Mouse (Mus musculus): Measurements from ENCODE around the gene Hirip3. TPM values are rescaled to one million over a fixed set of nuclear protein-coding genes. Genes with fewer than 3 reads are reported as not detected.

Hirip3 gene
- polyA plus RNA-seq, 1 experiment from 2014 or later: 24.4 TPM

GRCm38 (mm10) chr7:126848794-126849193, 13.0 kb upstream of the Hirip3 start:
- 29% methylated on average over 10 of the region's 10 CpGs for WGBS
- Histone ChIP-seq H3K4me3 (replicated peaks; ENCODE audit: low read length) (no peak overlapping the region; the same call in 1 of the 2 replicates), H3K27ac (ENCODE audit: low read length) (no peak overlapping the region), H3K9ac (ENCODE audit: low read length) (0 out of 2 replicates have a peak overlapping the region, but pooled peaks have one; percentile 35), H3K27me3 (ENCODE audit: control insufficient read depth, insufficient read depth, low read length) (peaks cover 23% of the 10 kb centered on the region), H3K9me3 (replicated peaks; ENCODE audit: control insufficient read depth, low read length) (no peaks in the 10 kb centered on the region), H3K4me1 (ENCODE audit: control insufficient read depth, insufficient read depth, low read length) (peaks cover 9% of the 10 kb centered on the region; the same call in 1 of the 2 replicates), H3K4me2 (ENCODE audit: low read depth, low read length) (no peak overlapping the region), H3K36me3 (ENCODE audit: control insufficient read depth, insufficient read depth, low read length) (no peaks in the 10 kb centered on the region; the same call in 1 of the 2 replicates)
- ATAC-seq (ENCODE audit: insufficient read depth, low FRiP score): no peak

- no peak overlapping the region for H3K4me3 ChIP-seq (replicated peaks; ENCODE audit: low read length)
- H3K9ac ChIP-seq (ENCODE audit: low read length): no peak overlapping the region
- peaks cover 9% of the 10 kb centered on the region; the same call in 1 of the 2 replicates for H3K4me1 ChIP-seq (ENCODE audit: control insufficient read depth, insufficient read depth, low read length)
- no peaks in the 10 kb centered on the region; the same call in 1 of the 2 replicates for H3K36me3 ChIP-seq (ENCODE audit: control insufficient read depth, insufficient read depth, low read length)
- WGBS: 80% methylated on average over 6 of the region's 6 CpGs
- ATAC-seq (ENCODE audit: insufficient read depth, low FRiP score): no peak
- H3K27ac ChIP-seq (ENCODE audit: low read length): no peak overlapping the region
- peaks cover 23% of the 10 kb centered on the region for H3K27me3 ChIP-seq (ENCODE audit: control insufficient read depth, insufficient read depth, low read length)
- H3K9me3 ChIP-seq (replicated peaks; ENCODE audit: control insufficient read depth, low read length): no peaks in the 10 kb centered on the region
- H3K4me2 ChIP-seq (ENCODE audit: low read depth, low read length): no peak overlapping the region
Measured at GRCm38 (mm10) chr7:126850161-126850560, 11.6 kb upstream of the Hirip3 start.

GRCm38 (mm10) chr7:126851192-126851591, 10.6 kb upstream of the Hirip3 start:
- Histone ChIP-seq H3K36me3 (ENCODE audit: control insufficient read depth, insufficient read depth, low read length) (no peaks in the 10 kb centered on the region; the same call in 1 of the 2 replicates), H3K4me3 (replicated peaks; ENCODE audit: low read length) (no peak overlapping the region), H3K4me2 (ENCODE audit: low read depth, low read length) (no peak overlapping the region), H3K27me3 (ENCODE audit: control insufficient read depth, insufficient read depth, low read length) (peaks cover 23% of the 10 kb centered on the region), H3K4me1 (ENCODE audit: control insufficient read depth, insufficient read depth, low read length) (peaks cover 9% of the 10 kb centered on the region; the same call in 1 of the 2 replicates), H3K27ac (ENCODE audit: low read length) (no peak overlapping the region), H3K9me3 (replicated peaks; ENCODE audit: control insufficient read depth, low read length) (no peaks in the 10 kb centered on the region), H3K9ac (ENCODE audit: low read length) (no peak overlapping the region)
- no peak for ATAC-seq (ENCODE audit: insufficient read depth, low FRiP score)
- 50% methylated on average over 12 of the region's 12 CpGs for WGBS

GRCm38 (mm10) chr7:126853454-126853853, 8.3 kb upstream of the Hirip3 start:
- H3K27me3 ChIP-seq (ENCODE audit: control insufficient read depth, insufficient read depth, low read length): peaks cover 11% of the 10 kb centered on the region
- H3K9me3 ChIP-seq (replicated peaks; ENCODE audit: control insufficient read depth, low read length): no peaks in the 10 kb centered on the region
- H3K36me3 ChIP-seq (ENCODE audit: control insufficient read depth, insufficient read depth, low read length): no peaks in the 10 kb centered on the region; the same call in 1 of the 2 replicates
- H3K9ac ChIP-seq (ENCODE audit: low read length): no peak overlapping the region
- H3K4me1 ChIP-seq (ENCODE audit: control insufficient read depth, insufficient read depth, low read length): 0 out of 2 replicates have a peak, but pooled peaks cover 7% of the 10 kb centered on the region
- H3K4me3 ChIP-seq (replicated peaks; ENCODE audit: low read length): no peak overlapping the region
- H3K4me2 ChIP-seq (ENCODE audit: low read depth, low read length): no peak overlapping the region
- WGBS: 85% methylated on average over 5 of the region's 5 CpGs
- H3K27ac ChIP-seq (ENCODE audit: low read length): no peak overlapping the region
- no peak for ATAC-seq (ENCODE audit: insufficient read depth, low FRiP score)

GRCm38 (mm10) chr7:126855641-126856040, 6.1 kb upstream of the Hirip3 start:
- no peak overlapping the region for H3K4me2 ChIP-seq (ENCODE audit: low read depth, low read length)
- ATAC-seq (ENCODE audit: insufficient read depth, low FRiP score): no peak
- H3K9me3 ChIP-seq (replicated peaks; ENCODE audit: control insufficient read depth, low read length): no peaks in the 10 kb centered on the region
- no peaks in the 10 kb centered on the region for H3K27me3 ChIP-seq (ENCODE audit: control insufficient read depth, insufficient read depth, low read length)
- 0 out of 2 replicates have a peak, but pooled peaks cover 7% of the 10 kb centered on the region for H3K4me1 ChIP-seq (ENCODE audit: control insufficient read depth, insufficient read depth, low read length)
- no peak overlapping the region for H3K4me3 ChIP-seq (replicated peaks; ENCODE audit: low read length)
- no peak overlapping the region for H3K9ac ChIP-seq (ENCODE audit: low read length)
- 84% methylated on average over 3 of the region's 3 CpGs for WGBS
- H3K36me3 ChIP-seq (ENCODE audit: control insufficient read depth, insufficient read depth, low read length): no peaks in the 10 kb centered on the region; the same call in 1 of the 2 replicates
- H3K27ac ChIP-seq (ENCODE audit: low read length): no peak overlapping the region

GRCm38 (mm10) chr7:126856741-126857420, 4.9 kb upstream of the Hirip3 start:
- peaks cover 12% of the 10 kb centered on the region; the same call in 1 of the 2 replicates for H3K4me1 ChIP-seq (ENCODE audit: control insufficient read depth, insufficient read depth, low read length)
- no peaks in the 10 kb centered on the region for H3K9me3 ChIP-seq (replicated peaks; ENCODE audit: control insufficient read depth, low read length)
- peak overlapping the region; percentile 10; the same call in 1 of the 2 replicates for H3K9ac ChIP-seq (ENCODE audit: low read length)
- H3K4me2 ChIP-seq (ENCODE audit: low read depth, low read length): no peak overlapping the region
- 65% methylated on average over 9 of the region's 9 CpGs for WGBS
- ATAC-seq (ENCODE audit: insufficient read depth, low FRiP score): peak; percentile 43; the same call in 1 of the 2 replicates
- no peaks in the 10 kb centered on the region; the same call in 1 of the 2 replicates for H3K36me3 ChIP-seq (ENCODE audit: control insufficient read depth, insufficient read depth, low read length)
- no peaks in the 10 kb centered on the region for H3K27me3 ChIP-seq (ENCODE audit: control insufficient read depth, insufficient read depth, low read length)
- peak overlapping the region; percentile 47 for H3K27ac ChIP-seq (ENCODE audit: low read length)
- no peak overlapping the region for H3K4me3 ChIP-seq (replicated peaks; ENCODE audit: low read length)

GRCm38 (mm10) chr7:126860987-126861386, 785 bp upstream of the Hirip3 start:
- Histone ChIP-seq H3K4me1 (ENCODE audit: control insufficient read depth, insufficient read depth, low read length) (peaks cover 31% of the 10 kb centered on the region), H3K9ac (ENCODE audit: low read length) (peak overlapping the region; percentile 84), H3K4me3 (replicated peaks; ENCODE audit: low read length) (peak overlapping the region; percentile 73), H3K9me3 (replicated peaks; ENCODE audit: control insufficient read depth, low read length) (no peaks in the 10 kb centered on the region), H3K36me3 (ENCODE audit: control insufficient read depth, insufficient read depth, low read length) (no peaks in the 10 kb centered on the region), H3K4me2 (ENCODE audit: low read depth, low read length) (peak overlapping the region; percentile 88), H3K27me3 (ENCODE audit: control insufficient read depth, insufficient read depth, low read length) (no peaks in the 10 kb centered on the region), H3K27ac (ENCODE audit: low read length) (no peak overlapping the region)
- WGBS: 60% methylated on average over 5 of the region's 5 CpGs
- ATAC-seq (ENCODE audit: insufficient read depth, low FRiP score): no peak

- Histone ChIP-seq H3K4me1 (ENCODE audit: control insufficient read depth, insufficient read depth, low read length) (peaks cover 23% of the 10 kb centered on the region), H3K27me3 (ENCODE audit: control insufficient read depth, insufficient read depth, low read length) (no peaks in the 10 kb centered on the region), H3K4me3 (replicated peaks; ENCODE audit: low read length) (peak within 1 kb of the TSS; percentile 73), H3K4me2 (ENCODE audit: low read depth, low read length) (peak within 1 kb of the TSS; percentile 88), H3K9me3 (replicated peaks; ENCODE audit: control insufficient read depth, low read length) (no peaks in the 10 kb centered on the region), H3K9ac (ENCODE audit: low read length) (peak within 1 kb of the TSS; percentile 84), H3K27ac (ENCODE audit: low read length) (peak within 1 kb of the TSS; percentile 83), H3K36me3 (ENCODE audit: control insufficient read depth, insufficient read depth, low read length) (peaks cover 11% of the 10 kb centered on the region; the same call in 1 of the 2 replicates)
- ATAC-seq (ENCODE audit: insufficient read depth, low FRiP score): peak; percentile 75
- WGBS: under 1% methylated on average over 41 of the region's 41 CpGs
Measured at GRCm38 (mm10) chr7:126862147-126862784, 494 bp downstream of the Hirip3 start, which contains the start of gene Ino80e. Gene Ino80e (minus strand): TSS chr7:126862377.

GRCm38 (mm10) chr7:126863791-126864190, 2.0 kb downstream of the Hirip3 start:
- 51% methylated on average over 6 of the region's 6 CpGs for WGBS
- Histone ChIP-seq H3K27ac (ENCODE audit: low read length) (peak overlapping the region; percentile 30; the same call in 1 of the 2 replicates), H3K27me3 (ENCODE audit: control insufficient read depth, insufficient read depth, low read length) (no peaks in the 10 kb centered on the region), H3K4me3 (replicated peaks; ENCODE audit: low read length) (peak overlapping the region; percentile 73), H3K4me1 (ENCODE audit: control insufficient read depth, insufficient read depth, low read length) (peaks cover 23% of the 10 kb centered on the region), H3K4me2 (ENCODE audit: low read depth, low read length) (peak overlapping the region; percentile 88), H3K9ac (ENCODE audit: low read length) (peak overlapping the region; percentile 84), H3K36me3 (ENCODE audit: control insufficient read depth, insufficient read depth, low read length) (peaks cover 17% of the 10 kb centered on the region; the same call in 1 of the 2 replicates), H3K9me3 (replicated peaks; ENCODE audit: control insufficient read depth, low read length) (no peaks in the 10 kb centered on the region)
- no peak for ATAC-seq (ENCODE audit: insufficient read depth, low FRiP score)
